Mouse (Mus musculus) T-cell, adult 2 months (primary cell): ENCODE data around the gene Zfp943.
A peak's percentile ranks its signal among the peaks of the same experiment; 100 is the strongest.
"Not testable (repeated sequence)": the region's sequence is repeated elsewhere in the genome, so short reads cannot be mapped to it uniquely, and the experiment has no call there.

Source experiments
- DNase-seq: peaks from one replicate; pipeline ENCODE4 v3.0.0; 2022; ENCODE audit warnings: low spot score

Zfp943 gene

DNA sequence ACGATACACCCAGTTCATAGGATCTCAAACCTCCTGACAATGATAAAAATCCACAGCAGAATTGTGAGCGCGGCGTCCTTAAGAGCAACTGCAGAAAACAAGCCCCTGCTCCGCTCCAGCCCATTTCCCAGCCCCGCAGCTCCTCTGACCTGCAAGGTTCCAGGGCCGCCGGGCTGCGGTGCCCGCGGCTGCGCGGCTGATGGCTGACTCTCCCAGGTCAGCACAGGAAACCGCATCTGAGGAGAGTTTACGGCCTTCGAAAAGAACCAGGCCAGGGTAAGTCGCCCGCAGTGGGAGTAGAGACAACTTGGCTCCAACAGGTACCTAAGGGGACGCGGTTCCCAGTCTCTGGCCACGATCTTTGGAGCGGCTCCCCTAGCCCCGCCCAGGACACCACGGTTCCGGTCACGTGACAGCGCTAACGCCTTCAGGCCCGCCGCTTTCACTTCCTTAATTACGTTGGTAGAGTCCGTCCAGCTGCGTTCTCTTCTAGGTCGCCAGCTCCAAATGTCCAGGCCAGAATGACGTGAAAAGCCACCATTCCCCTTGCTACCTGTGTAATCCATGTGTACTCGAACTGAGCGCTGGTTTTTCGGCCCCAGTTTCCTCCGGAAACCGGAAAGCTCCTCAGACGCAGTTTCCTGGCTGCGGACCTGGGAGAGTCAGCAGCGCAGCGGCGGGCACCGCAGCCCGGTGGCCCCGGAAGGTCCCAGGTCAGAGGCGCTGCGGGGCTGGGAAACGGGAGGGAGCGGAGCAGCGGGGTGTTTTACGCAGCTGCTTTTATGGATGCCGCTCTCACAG is at the start of gene Zfp943, which contains the start of gene Zfp942:
Zfp943 (plus strand) TSS at position 446 of the 801 bp plus-strand sequence.
Zfp942 (minus strand) TSS at position 358 of the 801 bp plus-strand sequence.
- DNase-seq: peak; percentile 77

- no peak for DNase-seq
Measured at GRCm38 (mm10) chr17:21963302-21963701, 950 bp downstream of the Zfp943 start.

- DNase-seq: not testable (repeated sequence)
Measured at GRCm38 (mm10) chr17:22035594-22035993, 73.2 kb downstream of the Zfp943 start.

DNA sequence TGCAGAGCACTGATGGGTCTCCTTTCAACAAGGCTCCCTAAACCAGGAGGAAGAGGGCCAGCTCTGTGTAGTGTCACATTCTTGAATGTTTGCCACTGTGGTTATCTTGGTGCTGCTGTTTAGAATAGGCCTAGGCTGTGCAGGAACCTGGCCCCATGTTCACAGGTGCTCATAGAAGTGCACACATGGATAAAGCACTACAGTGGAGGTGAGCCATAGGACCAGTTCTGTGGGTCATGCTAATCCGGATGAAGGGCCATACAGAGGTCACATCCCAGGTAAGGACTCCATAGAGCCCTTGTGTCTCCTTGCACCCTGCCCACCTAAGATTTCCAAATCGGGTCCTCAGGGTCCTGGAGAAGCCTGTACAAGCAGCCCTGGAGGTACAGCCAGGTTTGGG is 87.1 kb downstream of the Zfp943 start:
- no peak for DNase-seq

DNA sequence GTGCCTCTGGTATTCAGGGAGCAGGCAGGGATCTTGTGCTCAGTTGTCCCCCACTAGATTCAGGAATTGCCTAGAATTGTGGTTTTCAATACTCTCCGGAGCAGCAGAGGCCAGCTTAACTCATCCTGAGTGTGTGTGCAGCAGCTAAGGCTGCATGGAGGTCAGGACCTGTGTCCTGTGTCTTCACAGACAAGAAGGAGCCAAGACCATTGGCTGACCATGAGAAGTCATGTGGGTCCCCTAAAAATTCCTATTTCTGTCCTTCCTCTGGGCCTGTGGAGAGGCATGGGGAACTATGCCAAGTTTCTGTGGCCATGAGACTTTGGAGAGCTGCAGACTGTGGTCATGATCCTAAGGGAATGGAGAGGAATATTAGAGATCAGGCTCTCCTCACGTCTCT is 90.9 kb downstream of the Zfp943 start:
- no peak for DNase-seq

DNA sequence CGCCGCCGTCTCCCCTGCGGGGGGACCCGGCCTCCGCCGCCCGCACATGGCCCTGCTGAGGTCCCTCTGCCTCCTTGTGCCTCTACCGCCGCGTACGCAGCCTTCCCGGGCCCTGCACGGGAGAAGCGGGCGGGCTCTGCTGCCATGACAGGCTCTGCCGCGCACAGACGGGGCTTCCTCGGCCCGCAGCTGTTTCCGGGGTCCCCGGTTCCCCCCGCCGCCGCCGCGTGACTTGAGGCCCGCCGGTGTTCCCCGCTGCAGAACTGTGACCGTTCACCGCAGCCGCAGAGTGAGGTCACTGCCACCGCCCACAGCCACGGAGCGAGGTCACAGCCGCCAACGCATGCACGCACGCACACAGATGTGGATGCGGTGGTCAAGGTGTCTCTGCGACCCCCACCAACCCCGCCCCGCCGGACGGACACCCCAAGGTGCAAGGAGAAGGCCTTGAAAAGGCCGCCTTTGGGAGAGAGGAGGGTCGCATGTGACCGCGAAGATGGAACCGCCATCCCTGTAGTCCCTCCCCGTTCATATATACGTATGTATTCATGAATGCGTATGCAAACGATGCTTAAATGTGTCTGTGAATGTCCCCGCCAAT is 118.8 kb downstream of the Zfp943 start:
- DNase-seq: peak; percentile 34

- DNase-seq: not testable (repeated sequence)
Measured at GRCm38 (mm10) chr17:22083224-22083623, 120.9 kb downstream of the Zfp943 start.

- no peak for DNase-seq
Measured at GRCm38 (mm10) chr17:22118770-22119169, 156.4 kb downstream of the Zfp943 start.
